Mouse (Mus musculus) liver, embryonic 13.5 days (tissue): Measurements from ENCODE around the gene Dcaf8. TPM values are rescaled to one million over a fixed set of nuclear protein-coding genes. Genes with fewer than 3 reads are reported as not detected.
A peak's percentile ranks its signal among the peaks of the same experiment; 100 is the strongest.

ENCODE experiments used
- ATAC-seq: fragments of 200-750 bp; cut with Nextera tagmentation; 2 replicates; pipeline ENCODE4 v1.8.0; 2017; ENCODE audit warnings: low read depth, mild to moderate bottlenecking, moderate number of reproducible peaks, moderate library complexity
- DNase-seq: peaks from one replicate; pipeline ENCODE4 v3.0.0; 2022
- H3K27ac ChIP-seq: fragments of 300-500 bp; sonication (generic); 2 replicates; pipeline ENCODE4 v1.5.1; 2015; ENCODE audit warnings: moderate library complexity, mild to moderate bottlenecking, inconsistent platforms
- H3K27me3 ChIP-seq: fragments of 300-500 bp; sonication (generic); 2 replicates; pipeline ENCODE4 v1.6.1; 2015; ENCODE audit warnings: mild to moderate bottlenecking, inconsistent platforms
- H3K36me3 ChIP-seq: fragments of 300-500 bp; sonication (generic); 2 replicates; pipeline ENCODE4 v1.6.1; 2015; ENCODE audit warnings: mild to moderate bottlenecking, inconsistent platforms
- H3K4me1 ChIP-seq: fragments of 300-500 bp; sonication (generic); replicated peaks from 2 replicates; pipeline ENCODE4 v1.6.1; 2015; ENCODE audit warnings: inconsistent platforms
- H3K4me2 ChIP-seq: fragments of 300-500 bp; sonication (generic); 2 replicates; pipeline ENCODE4 v1.6.1; 2015; ENCODE audit warnings: inconsistent platforms, mild to moderate bottlenecking, moderate library complexity
- H3K4me3 ChIP-seq: fragments of 300-500 bp; sonication (generic); replicated peaks from 2 replicates; pipeline ENCODE4 v1.5.1; 2015; ENCODE audit warnings: mild to moderate bottlenecking, inconsistent platforms
- H3K9ac ChIP-seq: fragments of 300-500 bp; sonication (generic); 2 replicates; pipeline ENCODE4 v1.6.1; 2015; ENCODE audit warnings: mild to moderate bottlenecking, inconsistent platforms
- H3K9me3 ChIP-seq: fragments of 300-500 bp; sonication (generic); replicated peaks from 2 replicates; pipeline ENCODE4 v1.6.1; 2016; ENCODE audit warnings: inconsistent platforms
- WGBS: fragments of 180-500 bp; shearing (Covaris S2); methylation state at CpG from one replicate; pipeline ENCODE4 v1.1.7; 2015; ENCODE audit not compliant: insufficient replicate concordance; 5-methylcytosine and 5-hydroxymethylcytosine counted together
- polyA plus RNA-seq: library from polyadenylated mRNA; unstranded; fragments of >200 nt; fragmentation: Nextera tagmentation; extraction: Ambion mirVana; gene quantifications from 2 replicates; pipeline ENCODE4 v1.2.1, GENCODE M21; 2015

Dcaf8 gene
- polyA plus RNA-seq, 1 experiment from 2014 or later = 58.1 TPM

GRCm38 (mm10) chr1:172179102-172179501 lies 31.2 kb downstream of the Dcaf8 start:
- Histone ChIP-seq H3K9ac (no peak overlapping the region), H3K4me1 (no peaks in the 10 kb centered on the region), H3K4me2 (no peak overlapping the region), H3K4me3 (no peak overlapping the region), H3K27ac (no peak overlapping the region), H3K27me3 (no peaks in the 10 kb centered on the region), H3K9me3 (no peaks in the 10 kb centered on the region), H3K36me3 (peaks cover 85% of the 10 kb centered on the region)
- WGBS = 76% methylated on average over 7 of the region's 7 CpGs
- DNase-seq (no peak), ATAC-seq (no peak)

GRCm38 (mm10) chr1:172180881-172181280 lies 33.0 kb downstream of the Dcaf8 start:
- 85% methylated on average over 4 of the region's 4 CpGs for WGBS
- ATAC-seq (no peak), DNase-seq (no peak)
- Histone ChIP-seq H3K27ac (no peak overlapping the region), H3K4me2 (no peak overlapping the region), H3K4me3 (no peak overlapping the region), H3K27me3 (no peaks in the 10 kb centered on the region), H3K9me3 (no peaks in the 10 kb centered on the region), H3K36me3 (peaks cover 81% of the 10 kb centered on the region), H3K9ac (no peak overlapping the region), H3K4me1 (no peaks in the 10 kb centered on the region)

- peaks cover 83% of the 10 kb centered on the region for H3K36me3 ChIP-seq
- no peak overlapping the region for H3K4me3 ChIP-seq
- no peak overlapping the region for H3K9ac ChIP-seq
- no peak for DNase-seq
- 88% methylated on average over 3 of the region's 3 CpGs for WGBS
- H3K9me3 ChIP-seq = no peaks in the 10 kb centered on the region
- no peak for ATAC-seq
- H3K27me3 ChIP-seq = no peaks in the 10 kb centered on the region
- H3K4me1 ChIP-seq = no peaks in the 10 kb centered on the region
- no peak overlapping the region for H3K27ac ChIP-seq
- H3K4me2 ChIP-seq = no peak overlapping the region
Observed at GRCm38 (mm10) chr1:172181777-172182176, 33.9 kb downstream of the Dcaf8 start.

- no peaks in the 10 kb centered on the region for H3K4me1 ChIP-seq
- no peak overlapping the region for H3K4me2 ChIP-seq
- no peaks in the 10 kb centered on the region for H3K9me3 ChIP-seq
- no peak overlapping the region for H3K9ac ChIP-seq
- H3K4me3 ChIP-seq = no peak overlapping the region
- H3K36me3 ChIP-seq = peaks cover 86% of the 10 kb centered on the region
- H3K27ac ChIP-seq = no peak overlapping the region
- H3K27me3 ChIP-seq = no peaks in the 10 kb centered on the region
- WGBS = 84% methylated on average over 6 of the region's 6 CpGs
- no peak for ATAC-seq
- DNase-seq = no peak
Observed at GRCm38 (mm10) chr1:172183056-172183455, 35.2 kb downstream of the Dcaf8 start.

- DNase-seq (no peak), ATAC-seq (no peak)
- H3K4me2 ChIP-seq = no peak overlapping the region
- no peaks in the 10 kb centered on the region for H3K9me3 ChIP-seq
- H3K36me3 ChIP-seq = peaks cover 86% of the 10 kb centered on the region
- H3K27me3 ChIP-seq = no peaks in the 10 kb centered on the region
- no peaks in the 10 kb centered on the region for H3K4me1 ChIP-seq
- H3K4me3 ChIP-seq = no peak overlapping the region
- H3K9ac ChIP-seq = no peak overlapping the region
- no peak overlapping the region for H3K27ac ChIP-seq
Observed at GRCm38 (mm10) chr1:172183915-172184314, 36.0 kb downstream of the Dcaf8 start.

GRCm38 (mm10) chr1:172186401-172187289 lies 38.8 kb downstream of the Dcaf8 start:
- Histone ChIP-seq H3K9ac (no peak overlapping the region), H3K4me1 (no peaks in the 10 kb centered on the region), H3K27me3 (no peaks in the 10 kb centered on the region), H3K9me3 (no peaks in the 10 kb centered on the region), H3K36me3 (peaks cover 87% of the 10 kb centered on the region), H3K4me3 (no peak overlapping the region), H3K27ac (no peak overlapping the region), H3K4me2 (no peak overlapping the region)
- no peak for DNase-seq
- 91% methylated on average over 10 of the region's 10 CpGs for WGBS
- peak; percentile 25; the same call in 1 of the 2 replicates for ATAC-seq

GRCm38 (mm10) chr1:172188891-172189290 lies 41.0 kb downstream of the Dcaf8 start:
- Histone ChIP-seq H3K36me3 (peaks cover 91% of the 10 kb centered on the region), H3K9me3 (no peaks in the 10 kb centered on the region), H3K9ac (no peak overlapping the region), H3K4me3 (no peak overlapping the region), H3K27ac (no peak overlapping the region), H3K4me1 (no peaks in the 10 kb centered on the region), H3K27me3 (no peaks in the 10 kb centered on the region), H3K4me2 (no peak overlapping the region)
- ATAC-seq (no peak), DNase-seq (no peak)
- WGBS = 83% methylated on average over 4 of the region's 4 CpGs

- Histone ChIP-seq H3K9ac (no peak overlapping the region), H3K4me1 (no peaks in the 10 kb centered on the region), H3K4me2 (no peak overlapping the region), H3K27ac (no peak overlapping the region), H3K9me3 (no peaks in the 10 kb centered on the region), H3K27me3 (no peaks in the 10 kb centered on the region), H3K4me3 (no peak overlapping the region), H3K36me3 (peaks cover 95% of the 10 kb centered on the region)
- ATAC-seq (no peak), DNase-seq (no peak)
- 76% methylated on average over 2 of the region's 2 CpGs for WGBS
Observed at GRCm38 (mm10) chr1:172191578-172191977, 43.7 kb downstream of the Dcaf8 start.

- WGBS = 88% methylated on average over 3 of the region's 3 CpGs
- ATAC-seq = no peak
- Histone ChIP-seq H3K4me3 (no peak overlapping the region), H3K27ac (no peak overlapping the region), H3K36me3 (peaks cover 95% of the 10 kb centered on the region), H3K27me3 (no peaks in the 10 kb centered on the region), H3K4me2 (no peak overlapping the region), H3K9me3 (no peaks in the 10 kb centered on the region), H3K9ac (no peak overlapping the region), H3K4me1 (no peaks in the 10 kb centered on the region)
- no peak for DNase-seq
Observed at GRCm38 (mm10) chr1:172192217-172192616, 44.3 kb downstream of the Dcaf8 start.

- Histone ChIP-seq H3K4me1 (no peaks in the 10 kb centered on the region), H3K27me3 (no peaks in the 10 kb centered on the region), H3K36me3 (peaks cover 91% of the 10 kb centered on the region), H3K9me3 (no peaks in the 10 kb centered on the region), H3K9ac (no peak overlapping the region), H3K27ac (no peak overlapping the region), H3K4me2 (no peak overlapping the region), H3K4me3 (no peak overlapping the region)
- ATAC-seq (no peak), DNase-seq (no peak)
- WGBS = 84% methylated on average over 8 of the region's 8 CpGs
Observed at GRCm38 (mm10) chr1:172194435-172194834, 46.6 kb downstream of the Dcaf8 start.

- H3K4me2 ChIP-seq = no peak overlapping the region
- no peak overlapping the region for H3K4me3 ChIP-seq
- no peak for ATAC-seq
- no peaks in the 10 kb centered on the region for H3K9me3 ChIP-seq
- peaks cover 6% of the 10 kb centered on the region for H3K4me1 ChIP-seq
- no peaks in the 10 kb centered on the region for H3K27me3 ChIP-seq
- DNase-seq = no peak
- no peak overlapping the region for H3K9ac ChIP-seq
- H3K27ac ChIP-seq = no peak overlapping the region
- peaks cover 87% of the 10 kb centered on the region for H3K36me3 ChIP-seq
- 82% methylated on average over 3 of the region's 3 CpGs for WGBS
Observed at GRCm38 (mm10) chr1:172197146-172197545, 49.3 kb downstream of the Dcaf8 start.

- no peak overlapping the region for H3K4me3 ChIP-seq
- H3K36me3 ChIP-seq = peaks cover 79% of the 10 kb centered on the region
- peaks cover 13% of the 10 kb centered on the region for H3K4me1 ChIP-seq
- no peak for DNase-seq
- ATAC-seq = no peak
- H3K27me3 ChIP-seq = no peaks in the 10 kb centered on the region
- H3K4me2 ChIP-seq = no peak overlapping the region
- 83% methylated on average over 5 of the region's 5 CpGs for WGBS
- H3K27ac ChIP-seq = no peak overlapping the region
- no peaks in the 10 kb centered on the region for H3K9me3 ChIP-seq
- no peak overlapping the region for H3K9ac ChIP-seq
Observed at GRCm38 (mm10) chr1:172197851-172198250, 50.0 kb downstream of the Dcaf8 start.
